25 mouse cellular contexts compared by ENCODE assay signal in genomic region chr6:18481781-18482180, GRCm38 (mm10). TPM values are rescaled to one million over a fixed set of nuclear protein-coding genes. Genes with fewer than 3 reads are reported as not detected.
DNase-seq lines count a peak whose midpoint lies in the region; ATAC-seq and TF ChIP-seq lines count a peak whose summit lies in the region.
"Had no signal": no experiment of that assay in that cellular context is flagged by ENCODE, and none has a peak within 500 bp of the region (broad histone marks: within the 10 kb centered on the region; RNA-seq: fewer than 3 reads in every experiment).

No protein-coding gene starts in this region.

- no peak overlapping the region for H3K4me2 ChIP-seq in intestine, postnatal 0 days (replicated peaks; ENCODE audit: low read depth)
- H3K4me2 ChIP-seq: embryonic facial prominence, embryonic 12.5 days; embryonic facial prominence, embryonic 15.5 days; forebrain, embryonic 12.5 days; forebrain, embryonic 15.5 days; heart, embryonic 13.5 days; hindbrain, embryonic 12.5 days; hindbrain, embryonic 15.5 days had no signal

- H3K4me1 ChIP-seq in cerebellum, adult 2 months (ENCODE audit: control insufficient read depth, insufficient read depth, low read length) = no peaks in the 10 kb centered on the region
- no peaks in the 10 kb centered on the region for H3K4me1 ChIP-seq in intestine, postnatal 0 days (replicated peaks; ENCODE audit: control insufficient read depth, insufficient read depth, low read length)
- H3K4me1 ChIP-seq: heart, embryonic 10.5 days; heart, embryonic 13.5 days; hindbrain, embryonic 15.5 days had no signal

- WGBS in cerebellum, adult 2 months = 86% methylated on average over 3 of the region's 3 CpGs
- WGBS in intestine, postnatal 0 days = 83% methylated on average over 3 of the region's 3 CpGs

- H3K9ac ChIP-seq in intestine, postnatal 0 days (ENCODE audit: low read depth, low read length) = no peak overlapping the region
- H3K9ac ChIP-seq: embryonic facial prominence, embryonic 12.5 days; embryonic facial prominence, embryonic 15.5 days; forebrain, embryonic 12.5 days; forebrain, embryonic 15.5 days; heart, embryonic 13.5 days; hindbrain, embryonic 12.5 days; hindbrain, embryonic 15.5 days had no signal

- DNase-seq in adrenal gland, adult (ENCODE audit: inconsistent age in 2 of 2, low spot score in 1 of 2) = peak; percentile 75 to 93
- DNase-seq in adrenal gland, postnatal 4 days (ENCODE audit: low spot score in 2 of 2) = no peak
- no peak for DNase-seq in layer of hippocampus, adult 2 months (ENCODE audit: low spot score in 2 of 2)
- DNase-seq in layer of hippocampus, adult 8-10 months (ENCODE audit: low spot score in 2 of 2) = no peak
- DNase-seq in adrenal gland, postnatal 36 days = peak; percentile 47 to 59
- no peak for DNase-seq in cerebellum, adult 2 months
- DNase-seq: cerebellum, adult 11-12 months; cerebellum, adult 9-10 months; cerebellum, postnatal 14 days; gastrocnemius, postnatal 25 days; heart, adult 2 months; heart, postnatal 14 days; kidney, adult 18-20 months had no signal

- H3K27me3 ChIP-seq in cerebellum, adult 2 months (ENCODE audit: control insufficient read depth, insufficient read depth, low read length) = no peaks in the 10 kb centered on the region
- no peaks in the 10 kb centered on the region for H3K27me3 ChIP-seq in intestine, postnatal 0 days (replicated peaks; ENCODE audit: control insufficient read depth, insufficient read depth, low read length)
- H3K27me3 ChIP-seq: embryonic facial prominence, embryonic 12.5 days; embryonic facial prominence, embryonic 15.5 days; forebrain, embryonic 12.5 days; forebrain, embryonic 15.5 days; heart, embryonic 13.5 days; hindbrain, embryonic 12.5 days; hindbrain, embryonic 15.5 days had no signal

- no peaks in the 10 kb centered on the region for H3K9me3 ChIP-seq in intestine, postnatal 0 days (ENCODE audit: control insufficient read depth)
- H3K9me3 ChIP-seq: embryonic facial prominence, embryonic 12.5 days; embryonic facial prominence, embryonic 15.5 days; forebrain, embryonic 12.5 days; forebrain, embryonic 15.5 days; G1E; heart, embryonic 10.5 days; heart, embryonic 13.5 days; hindbrain, embryonic 12.5 days; hindbrain, embryonic 15.5 days had no signal

- no peak for ATAC-seq in intestine, postnatal 0 days
- ATAC-seq: forebrain, embryonic 15.5 days; Patski had no signal

- no peak for TF ChIP-seq POLR2A in cerebellum, adult 2 months (IDR thresholded peaks at IDR 0.05; ENCODE audit: borderline replicate concordance, insufficient read depth, low read length)

- TF ChIP-seq CTCF in layer of hippocampus, adult 2 months (conservative IDR thresholded peaks at IDR 0.05) = no peak
- TF ChIP-seq CTCF in cerebellum, adult 2 months (IDR thresholded peaks at IDR 0.05; ENCODE audit: borderline replicate concordance, insufficient read depth, low read depth, low read length) = no peak
- TF ChIP-seq CTCF in intestine, postnatal 0 days (IDR thresholded peaks at IDR 0.05; ENCODE audit: low read depth) = no peak

- H3K36me3 ChIP-seq in intestine, postnatal 0 days (ENCODE audit: control insufficient read depth, insufficient read depth) = no peaks in the 10 kb centered on the region
- H3K36me3 ChIP-seq: embryonic facial prominence, embryonic 12.5 days; embryonic facial prominence, embryonic 15.5 days; forebrain, embryonic 12.5 days; G1E; heart, embryonic 10.5 days; hindbrain, embryonic 12.5 days had no signal

- H3K27ac ChIP-seq in layer of hippocampus, adult 2 months = 0 out of 2 replicates have a peak overlapping the region, but pooled peaks have one; percentile 20
- no peak overlapping the region for H3K27ac ChIP-seq in cerebellum, adult 2 months (ENCODE audit: insufficient read depth, low read length)
- no peak overlapping the region for H3K27ac ChIP-seq in intestine, postnatal 0 days (ENCODE audit: low read depth, low read length)
- H3K27ac ChIP-seq: embryonic facial prominence, embryonic 12.5 days; embryonic facial prominence, embryonic 15.5 days; forebrain, embryonic 12.5 days; forebrain, embryonic 15.5 days; heart, adult 2 months; heart, embryonic 10.5 days; heart, embryonic 13.5 days; hindbrain, embryonic 12.5 days; hindbrain, embryonic 15.5 days had no signal

- H3K4me3 ChIP-seq in layer of hippocampus, adult 2 months = no peak overlapping the region
- no peak overlapping the region for H3K4me3 ChIP-seq in cerebellum, adult 2 months (replicated peaks; ENCODE audit: insufficient read depth, low read depth, low read length)
- H3K4me3 ChIP-seq in intestine, postnatal 0 days (ENCODE audit: low read depth, low read length) = no peak overlapping the region
- H3K4me3 ChIP-seq: embryonic facial prominence, embryonic 12.5 days; embryonic facial prominence, embryonic 15.5 days; forebrain, embryonic 12.5 days; forebrain, embryonic 15.5 days; heart, adult 2 months; heart, embryonic 10.5 days; heart, embryonic 13.5 days; hindbrain, embryonic 12.5 days; hindbrain, embryonic 15.5 days had no signal

RNA-seq across cellular contexts. Expression of gene Cttnbp2, which starts 32.9 kb away (rescaled TPM):
- total RNA-seq in adrenal gland, postnatal 4 days (2021) = 10 to 100 TPM; 65.0 to 74.0 TPM
- 100 to 1,000 TPM; 265 to 269 TPM for total RNA-seq in layer of hippocampus, adult 2 months (2021)
- 100 to 1,000 TPM; 227 to 270 (median 252) TPM for total RNA-seq in layer of hippocampus, adult 8-10 months (2022)
- total RNA-seq in adrenal gland, postnatal 36 days (2021) = 10 to 100 TPM; 69.7 to 80.3 TPM
- 33.5 and 36.8 TPM in 2 replicates for polyA plus RNA-seq in cerebellum, adult 2 months (2012; rRNA removed)
- polyA plus RNA-seq in intestine, postnatal 0 days (2015; fragmentation: Nextera tagmentation; extraction: Ambion mirVana) = 6.3 and 10.1 TPM in 2 replicates
- total RNA-seq: hematopoietic stem cell, adult 5-6 weeks had no signal
- polyA plus RNA-seq: G1E had no signal

Comparison
In these comparisons a context has a peak if more than half of its experiments do, and no peak if none do; other contexts are left out.
1. DNase-seq: peak in adrenal gland, adult (2 of 2) and adrenal gland, postnatal 36 days (2 of 2); none in adrenal gland, postnatal 4 days (0 of 2), layer of hippocampus, adult 2 months (0 of 2), layer of hippocampus, adult 8-10 months (0 of 2) and cerebellum, adult 2 months (0 of 2).